Mouse (Mus musculus) heart, adult 2 months (tissue): ENCODE results near the gene Rpgrip1.

ENCODE experiments used
- CTCF ChIP-seq: fragments of 200-600 bp; IDR thresholded peaks from 2 replicates; pipeline ENCODE4 v1.8.1; 2022; ENCODE audit warnings: antibody characterized with exemption, mild to moderate bottlenecking, moderate library complexity
- POLR2A ChIP-seq: fragments of 200-500 bp; IDR thresholded peaks from 2 replicates; pipeline ENCODE4 v1.6.1; 2011; ENCODE audit warnings: mild to moderate bottlenecking, low read depth, low read length, control low read depth; ENCODE audit not compliant: insufficient read depth

DNA sequence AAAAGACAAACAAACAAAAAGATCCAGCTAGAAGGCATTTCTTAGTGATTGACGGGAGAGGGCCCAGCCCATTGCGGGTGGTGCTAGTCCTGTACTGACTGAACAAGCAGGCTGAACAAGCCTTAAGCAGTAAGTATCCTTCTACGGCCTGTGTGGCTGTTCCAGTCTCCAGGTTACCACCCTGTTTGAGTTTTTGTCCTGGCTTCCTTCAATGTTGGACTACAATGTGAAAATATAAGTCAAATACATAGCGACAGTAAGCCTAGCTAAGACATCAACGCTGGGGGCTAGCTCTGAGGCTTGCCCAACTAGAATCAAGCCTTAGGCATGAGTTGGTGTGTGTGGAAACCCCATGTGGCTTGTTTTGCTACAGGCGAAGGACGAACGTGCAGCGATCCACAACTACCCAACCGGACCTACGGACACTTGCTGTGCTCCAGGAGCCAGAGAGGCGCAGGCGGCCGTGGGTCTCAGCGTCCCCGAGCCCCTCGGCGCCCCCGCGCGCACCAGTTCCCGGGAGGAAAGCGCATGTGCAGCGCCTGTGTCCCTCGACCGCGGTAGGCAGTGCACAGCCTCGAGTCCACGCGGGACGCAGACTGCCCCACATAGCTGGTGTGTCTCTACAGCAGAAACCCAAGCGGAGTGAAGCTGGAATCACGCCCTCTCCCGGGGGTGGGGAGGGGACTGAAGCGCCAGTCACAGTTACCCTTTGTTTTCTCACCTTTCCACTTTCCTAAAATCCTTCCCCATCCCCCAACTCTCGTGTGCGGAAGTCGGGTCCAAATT lies 8.5 kb downstream of the Rpgrip1 start:
- TF ChIP-seq CTCF (peak; percentile 25; the same call in 1 of the 2 replicates), POLR2A (no peak)
